Mouse (Mus musculus) liver, embryonic 14.5 days (tissue): ENCODE measurements around the gene Sh3pxd2a.

Experiments used
- CTCF ChIP-seq: IDR thresholded peaks from 2 replicates; pipeline ENCODE4 v1.5.1; 2016; ENCODE audit warnings: antibody characterized with exemption, low read depth, control low read depth
- EP300 ChIP-seq: IDR thresholded peaks from 2 replicates; pipeline ENCODE4 v1.6.1; 2016; ENCODE audit warnings: antibody characterized with exemption, low read depth

DNA sequence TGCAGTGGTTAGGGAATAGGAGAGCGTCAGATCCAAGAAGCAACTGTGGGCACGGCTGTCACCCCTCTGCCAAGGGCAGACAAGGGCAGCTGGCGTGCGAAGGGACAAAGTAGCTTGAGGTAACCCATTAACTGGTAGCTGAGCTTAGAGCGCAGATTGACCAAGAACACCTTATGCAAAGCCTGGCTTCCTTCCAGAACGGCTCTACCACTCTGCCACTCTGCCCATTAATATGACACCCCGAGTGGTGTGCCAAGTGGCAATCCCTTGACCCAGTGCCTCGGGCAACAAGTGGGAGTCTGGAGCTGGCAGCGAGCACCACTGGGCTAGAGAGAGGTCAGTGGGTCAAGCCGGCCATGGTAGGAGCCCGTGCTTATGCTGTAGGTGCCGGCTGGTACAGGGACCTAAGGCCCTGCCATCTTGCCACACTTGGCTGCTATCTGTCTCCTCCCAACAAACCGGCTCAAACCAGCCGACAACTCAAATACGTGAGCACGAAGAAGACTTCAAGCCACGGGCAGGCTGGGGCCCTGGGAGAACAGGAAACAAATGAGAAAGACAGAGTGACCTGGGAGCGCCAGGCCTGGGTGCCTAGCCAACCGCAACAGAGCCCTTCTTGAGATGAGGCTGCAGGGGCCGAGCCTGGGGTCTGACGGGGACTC lies 161.9 kb downstream of the Sh3pxd2a start:
- TF ChIP-seq CTCF (no peak), EP300 (no peak)
